Mouse (Mus musculus): ENCODE data around the gene Gm4922. TPM values are rescaled to one million over a fixed set of nuclear protein-coding genes. Genes with fewer than 3 reads are reported as not detected.

Gm4922 gene
- polyA plus RNA-seq, 1 experiment from 2014 or later: not detected

- Histone ChIP-seq H3K4me2 (replicated peaks) (no peak overlapping the region), H3K4me1 (peaks cover 6% of the 10 kb centered on the region; the same call in 1 of the 2 replicates), H3K9ac (no peak overlapping the region), H3K27me3 (no peaks in the 10 kb centered on the region), H3K4me3 (no peak overlapping the region), H3K27ac (no peak overlapping the region), H3K9me3 (no peaks in the 10 kb centered on the region), H3K36me3 (no peaks in the 10 kb centered on the region)
- ATAC-seq (ENCODE audit: insufficient number of reproducible peaks, insufficient read depth, low FRiP score, low TSS enrichment): no peak
- 64% methylated on average over 3 of the region's 3 CpGs for WGBS
Measured at GRCm38 (mm10) chr10:18777546-18777945, 9.0 kb downstream of the Gm4922 start.

DNA sequence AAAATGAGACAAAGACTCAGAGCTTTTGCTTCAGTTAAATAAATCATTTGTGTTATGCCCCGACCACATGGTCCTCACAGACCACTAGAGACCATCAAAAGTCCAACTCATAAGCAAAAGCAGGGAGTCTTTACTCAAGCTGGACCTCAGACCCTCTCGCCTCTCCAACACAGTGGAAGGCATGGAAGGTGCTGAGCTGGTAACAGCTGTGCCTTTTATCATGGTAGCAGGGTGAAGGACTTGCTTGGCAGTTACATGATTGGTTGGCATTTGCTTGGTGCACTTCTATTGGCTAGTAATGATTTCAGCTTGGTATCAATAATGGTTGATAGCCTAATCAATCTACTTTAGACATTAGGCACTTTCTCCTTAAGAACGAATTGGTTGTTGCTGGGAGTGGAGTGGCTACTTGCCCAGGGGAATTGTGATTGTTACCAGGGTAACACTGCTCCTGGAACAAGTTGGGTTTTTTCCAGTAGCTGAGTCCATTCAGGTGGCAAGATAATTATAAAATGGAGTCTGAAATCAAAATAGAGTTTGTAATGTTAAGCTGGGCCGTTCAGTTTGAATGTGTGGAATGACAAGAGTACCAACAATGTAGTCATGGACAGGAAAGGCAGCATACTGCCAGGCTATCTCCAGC is 13.9 kb downstream of the Gm4922 start:
- Histone ChIP-seq H3K9me3 (no peaks in the 10 kb centered on the region), H3K4me2 (replicated peaks) (no peak overlapping the region), H3K9ac (no peak overlapping the region), H3K27me3 (no peaks in the 10 kb centered on the region), H3K36me3 (no peaks in the 10 kb centered on the region), H3K4me1 (peaks cover 6% of the 10 kb centered on the region; the same call in 1 of the 2 replicates), H3K27ac (no peak overlapping the region), H3K4me3 (no peak overlapping the region)
- WGBS: 72% methylated on average over 4 of the region's 4 CpGs
- ATAC-seq (ENCODE audit: insufficient number of reproducible peaks, insufficient read depth, low FRiP score, low TSS enrichment): no peak

- H3K9me3 ChIP-seq: no peaks in the 10 kb centered on the region
- H3K9ac ChIP-seq: no peak overlapping the region
- H3K27me3 ChIP-seq: no peaks in the 10 kb centered on the region
- H3K4me1 ChIP-seq: peaks cover 6% of the 10 kb centered on the region; the same call in 1 of the 2 replicates
- H3K36me3 ChIP-seq: no peaks in the 10 kb centered on the region
- 53% methylated on average over 5 of the region's 5 CpGs for WGBS
- ATAC-seq (ENCODE audit: insufficient number of reproducible peaks, insufficient read depth, low FRiP score, low TSS enrichment): no peak
- no peak overlapping the region for H3K4me3 ChIP-seq
- no peak overlapping the region for H3K27ac ChIP-seq
- no peak overlapping the region for H3K4me2 ChIP-seq (replicated peaks)
Measured at GRCm38 (mm10) chr10:18769909-18770308, 16.7 kb downstream of the Gm4922 start.

- Histone ChIP-seq H3K4me2 (replicated peaks) (no peak overlapping the region), H3K4me3 (no peak overlapping the region), H3K27me3 (no peaks in the 10 kb centered on the region), H3K9me3 (no peaks in the 10 kb centered on the region), H3K36me3 (no peaks in the 10 kb centered on the region), H3K4me1 (no peaks in the 10 kb centered on the region), H3K9ac (no peak overlapping the region), H3K27ac (no peak overlapping the region)
- no peak for ATAC-seq (ENCODE audit: insufficient number of reproducible peaks, insufficient read depth, low FRiP score, low TSS enrichment)
- WGBS: 48% methylated on average over 2 of the region's 2 CpGs
Measured at GRCm38 (mm10) chr10:18760241-18760640, 26.4 kb downstream of the Gm4922 start.

GRCm38 (mm10) chr10:18750057-18750456 is 36.5 kb downstream of the Gm4922 start:
- H3K4me3 ChIP-seq: no peak overlapping the region
- H3K27me3 ChIP-seq: no peaks in the 10 kb centered on the region
- no peak for ATAC-seq (ENCODE audit: insufficient number of reproducible peaks, insufficient read depth, low FRiP score, low TSS enrichment)
- H3K9ac ChIP-seq: no peak overlapping the region
- no peak overlapping the region for H3K27ac ChIP-seq
- H3K36me3 ChIP-seq: no peaks in the 10 kb centered on the region
- no peak overlapping the region for H3K4me2 ChIP-seq (replicated peaks)
- no peaks in the 10 kb centered on the region for H3K4me1 ChIP-seq
- no peaks in the 10 kb centered on the region for H3K9me3 ChIP-seq
- 78% methylated on average over 4 of the region's 4 CpGs for WGBS

DNA sequence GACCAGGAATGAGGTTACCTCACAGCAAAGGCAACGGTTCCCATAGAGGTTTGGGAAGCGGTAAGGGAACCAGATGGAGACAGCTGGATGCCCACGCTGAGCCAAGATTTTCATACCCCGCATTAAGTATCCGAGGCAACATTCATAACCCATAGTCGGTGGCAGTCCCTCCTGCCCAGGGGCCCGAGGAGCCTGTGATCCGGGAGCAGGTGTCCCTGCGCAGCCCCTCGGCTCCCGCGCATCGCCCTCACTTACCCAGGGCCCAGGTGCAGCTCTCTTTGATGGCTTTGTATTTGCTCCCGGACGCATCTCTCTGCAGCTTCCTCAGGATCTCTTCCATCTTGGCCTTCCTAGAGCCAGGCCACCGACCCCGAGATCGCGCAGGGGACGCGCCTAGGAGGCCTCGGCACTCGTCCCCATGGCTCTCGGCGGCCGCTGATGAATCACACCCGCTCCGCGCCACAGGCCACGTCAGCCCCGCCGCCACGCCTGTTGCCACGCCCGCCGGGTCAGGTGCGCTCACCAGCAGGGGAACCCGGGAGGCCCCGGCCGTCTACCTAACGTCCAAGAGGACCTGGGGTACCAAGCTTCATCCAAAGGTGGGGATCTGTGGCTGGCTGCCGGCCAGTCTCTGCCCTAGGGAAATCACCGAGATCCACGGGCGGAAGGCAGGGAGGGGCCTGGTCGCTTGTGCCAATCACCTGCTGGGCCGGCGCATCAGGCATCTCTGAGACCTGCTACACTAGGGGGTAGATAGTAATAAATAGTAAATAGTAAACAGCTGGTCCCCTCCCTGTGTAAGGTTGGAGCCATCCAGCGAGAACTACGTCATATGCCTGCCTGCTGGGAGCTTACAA is 43.1 kb downstream of the Gm4922 start, which contains the start of gene Arfgef3:
TSS of gene Arfgef3 (minus strand) at position 664 of the 857 bp plus-strand sequence.
- H3K4me3 ChIP-seq: peak within 1 kb of the TSS; percentile 50
- no peaks in the 10 kb centered on the region for H3K36me3 ChIP-seq
- H3K27ac ChIP-seq: no peak within 1 kb of the TSS
- no peaks in the 10 kb centered on the region for H3K4me1 ChIP-seq
- H3K27me3 ChIP-seq: peaks cover 15% of the 10 kb centered on the region
- peak within 1 kb of the TSS; percentile 92 for H3K4me2 ChIP-seq (replicated peaks)
- 1% methylated on average over 50 of the region's 50 CpGs for WGBS
- H3K9ac ChIP-seq: peak within 1 kb of the TSS; percentile 38
- no peaks in the 10 kb centered on the region for H3K9me3 ChIP-seq
- 0 out of 2 replicates have a peak, but pooled peaks have one; percentile 47 for ATAC-seq (ENCODE audit: insufficient number of reproducible peaks, insufficient read depth, low FRiP score, low TSS enrichment)

GRCm38 (mm10) chr10:18742086-18742485 is 44.5 kb downstream of the Gm4922 start:
- H3K4me2 ChIP-seq (replicated peaks): no peak overlapping the region
- no peak for ATAC-seq (ENCODE audit: insufficient number of reproducible peaks, insufficient read depth, low FRiP score, low TSS enrichment)
- H3K27ac ChIP-seq: no peak overlapping the region
- H3K9ac ChIP-seq: no peak overlapping the region
- no peaks in the 10 kb centered on the region for H3K9me3 ChIP-seq
- no peaks in the 10 kb centered on the region for H3K36me3 ChIP-seq
- peaks cover 15% of the 10 kb centered on the region for H3K27me3 ChIP-seq
- H3K4me1 ChIP-seq: no peaks in the 10 kb centered on the region
- no peak overlapping the region for H3K4me3 ChIP-seq
- WGBS: 62% methylated on average over 6 of the region's 6 CpGs

DNA sequence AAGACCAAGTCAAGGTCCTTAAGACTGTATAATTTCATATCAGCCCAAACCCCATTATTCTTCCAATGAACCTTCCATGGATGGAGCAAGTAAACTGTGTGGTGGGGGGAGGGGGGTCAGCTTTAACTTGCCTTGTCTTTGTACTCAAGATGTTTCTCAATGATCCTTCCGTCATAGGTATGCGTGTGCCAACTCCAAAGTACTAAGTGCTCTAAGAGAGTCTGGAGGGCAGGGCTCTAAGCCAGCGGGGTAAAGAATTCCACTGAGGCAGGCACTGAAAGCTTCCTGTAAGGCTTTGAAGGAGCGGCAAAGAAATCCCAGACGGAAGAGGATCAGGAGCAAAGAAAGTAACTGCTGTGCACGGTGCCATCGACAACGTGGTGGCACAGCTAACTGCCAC is 45.6 kb downstream of the Gm4922 start:
- Histone ChIP-seq H3K9me3 (no peaks in the 10 kb centered on the region), H3K9ac (no peak overlapping the region), H3K27me3 (peaks cover 15% of the 10 kb centered on the region), H3K27ac (no peak overlapping the region), H3K4me1 (no peaks in the 10 kb centered on the region), H3K4me3 (no peak overlapping the region), H3K36me3 (no peaks in the 10 kb centered on the region), H3K4me2 (replicated peaks) (no peak overlapping the region)
- 88% methylated on average over 8 of the region's 8 CpGs for WGBS
- no peak for ATAC-seq (ENCODE audit: insufficient number of reproducible peaks, insufficient read depth, low FRiP score, low TSS enrichment)

Other genes starting within 250 kb of the Gm4922 start
- 16.7 and 19.7 TPM in 2 replicates for gene Hebp2, start 240.7 kb downstream of the Gm4922 start, polyA plus RNA-seq (2016; fragmentation: Nextera tagmentation; extraction: Ambion mirVana)
- gene Arfgef3, start 42.8 kb downstream of the Gm4922 start, polyA plus RNA-seq (2016; fragmentation: Nextera tagmentation; extraction: Ambion mirVana): 0.89 and 0.90 TPM in 2 replicates
- gene Perp, start 58.2 kb upstream of the Gm4922 start, polyA plus RNA-seq (2016; fragmentation: Nextera tagmentation; extraction: Ambion mirVana): 45.3 and 48.4 TPM in 2 replicates
- gene Tnfaip3, start 228.9 kb upstream of the Gm4922 start, polyA plus RNA-seq (2016; fragmentation: Nextera tagmentation; extraction: Ambion mirVana): 3.3 and 3.9 TPM in 2 replicates

All from embryonic facial prominence, embryonic 12.5 days (tissue).